In genomic region chr8:93653913-93654705, GRCm38 (mm10) we compare ENCODE assay signal across 17 mouse cellular contexts.
A peak's percentile ranks its signal among the peaks of the same experiment; 100 is the strongest.
DNase-seq lines count a peak whose midpoint lies in the region; ATAC-seq and TF ChIP-seq lines count a peak whose summit lies in the region.
"Had no signal": no experiment of that assay in that cellular context is flagged by ENCODE, and none has a peak within 500 bp of the region (broad histone marks: within the 10 kb centered on the region; RNA-seq: fewer than 3 reads in every experiment).

No protein-coding gene starts in this region.

- intact Hi-C loops in heart, postnatal 25 days (cut with DNase I): no loop called here

- H3K36me3 ChIP-seq in forebrain, postnatal 0 days (ENCODE audit: insufficient read depth): no peaks in the 10 kb centered on the region
- no peaks in the 10 kb centered on the region for H3K36me3 ChIP-seq in forebrain, embryonic 14.5 days (ENCODE audit: control insufficient read depth, insufficient read depth, low read length)
- H3K36me3 ChIP-seq in liver, embryonic 12.5 days: no peaks in the 10 kb centered on the region
- H3K36me3 ChIP-seq: embryonic facial prominence, embryonic 12.5 days; forebrain, embryonic 10.5 days; liver, embryonic 13.5 days had no signal

- WGBS in forebrain, postnatal 0 days: 66% methylated on average over 14 of the region's 14 CpGs
- 73% methylated on average over 14 of the region's 14 CpGs for WGBS in forebrain, embryonic 14.5 days
- 66% methylated on average over 14 of the region's 14 CpGs for WGBS in liver, embryonic 12.5 days (ENCODE audit: insufficient replicate concordance)

- no peaks in the 10 kb centered on the region for H3K4me1 ChIP-seq in forebrain, postnatal 0 days (ENCODE audit: insufficient read depth)
- H3K4me1 ChIP-seq in forebrain, embryonic 14.5 days (ENCODE audit: control insufficient read depth, insufficient read depth, low read length): no peaks in the 10 kb centered on the region
- no peaks in the 10 kb centered on the region for H3K4me1 ChIP-seq in liver, embryonic 12.5 days
- H3K4me1 ChIP-seq: embryonic facial prominence, embryonic 12.5 days; forebrain, embryonic 10.5 days; liver, embryonic 13.5 days had no signal

- no peaks in the 10 kb centered on the region for H3K27me3 ChIP-seq in forebrain, postnatal 0 days (ENCODE audit: insufficient read depth, low read length)
- no peaks in the 10 kb centered on the region for H3K27me3 ChIP-seq in forebrain, embryonic 14.5 days (replicated peaks; ENCODE audit: control insufficient read depth, insufficient read depth, low read length)
- H3K27me3 ChIP-seq in liver, embryonic 12.5 days (replicated peaks): no peaks in the 10 kb centered on the region
- H3K27me3 ChIP-seq: CH12.LX; embryonic facial prominence, embryonic 12.5 days; liver, embryonic 13.5 days had no signal

- H3K9ac ChIP-seq in forebrain, postnatal 0 days: no peak overlapping the region
- H3K9ac ChIP-seq in forebrain, embryonic 14.5 days (ENCODE audit: low read length): no peak overlapping the region
- H3K9ac ChIP-seq in liver, embryonic 12.5 days: no peak overlapping the region
- H3K9ac ChIP-seq: embryonic facial prominence, embryonic 12.5 days; liver, embryonic 13.5 days had no signal

- H3K4me2 ChIP-seq in forebrain, postnatal 0 days (ENCODE audit: low read depth): no peak overlapping the region
- no peak overlapping the region for H3K4me2 ChIP-seq in forebrain, embryonic 14.5 days (ENCODE audit: low read length)
- H3K4me2 ChIP-seq in liver, embryonic 12.5 days: no peak overlapping the region
- H3K4me2 ChIP-seq: embryonic facial prominence, embryonic 12.5 days; liver, embryonic 13.5 days had no signal

- DNase-seq in forebrain, postnatal 0 days: no peak
- no peak for DNase-seq in forebrain, embryonic 14.5 days (ENCODE audit: low spot score)
- DNase-seq in cerebellum, postnatal 10 days: peak; percentile 94 to 95
- peak; percentile 10 to 84 for DNase-seq in left cerebral cortex, adult 8-10 months (ENCODE audit: low spot score in 2 of 2)
- peak; percentile 69 for DNase-seq in right cerebral cortex, postnatal 25 days
- DNase-seq in heart, postnatal 25 days (ENCODE audit: low spot score): no peak
- DNase-seq: heart, adult 18-20 months; kidney, adult 2 months; liver, embryonic 13.5 days; thymus, postnatal 36 days had no signal

- ATAC-seq in forebrain, postnatal 0 days: peak; percentile 61
- no peak for ATAC-seq in forebrain, embryonic 14.5 days
- ATAC-seq in erythroblast, adult 5-6 weeks (replicated peaks; ENCODE audit: low FRiP score, poor library complexity, severe bottlenecking): no peak
- ATAC-seq in liver, embryonic 12.5 days: no peak
- ATAC-seq: hindbrain, embryonic 16.5 days; midbrain, embryonic 16.5 days had no signal

- TF ChIP-seq CTCF in forebrain, postnatal 0 days (IDR thresholded peaks at IDR 0.05; ENCODE audit: low read depth): no peak

- no peak overlapping the region for H3K27ac ChIP-seq in forebrain, postnatal 0 days (ENCODE audit: low read depth, low read length)
- H3K27ac ChIP-seq in forebrain, embryonic 14.5 days (ENCODE audit: low read depth, low read length): no peak overlapping the region
- no peak overlapping the region for H3K27ac ChIP-seq in liver, embryonic 12.5 days
- H3K27ac ChIP-seq: embryonic facial prominence, embryonic 12.5 days; forebrain, embryonic 10.5 days; liver, embryonic 13.5 days had no signal

- no peaks in the 10 kb centered on the region for H3K9me3 ChIP-seq in forebrain, postnatal 0 days (ENCODE audit: low read length)
- peaks cover 4% of the 10 kb centered on the region; the same call in 1 of the 2 replicates for H3K9me3 ChIP-seq in forebrain, embryonic 14.5 days (replicated peaks; ENCODE audit: control insufficient read depth, low read length)
- H3K9me3 ChIP-seq in liver, embryonic 12.5 days (replicated peaks): no peaks in the 10 kb centered on the region
- H3K9me3 ChIP-seq: embryonic facial prominence, embryonic 12.5 days; forebrain, embryonic 10.5 days; liver, embryonic 13.5 days had no signal

- H3K4me3 ChIP-seq in forebrain, postnatal 0 days (ENCODE audit: low read depth, low read length): no peak overlapping the region
- H3K4me3 ChIP-seq in forebrain, embryonic 14.5 days (ENCODE audit: low read depth, low read length): no peak overlapping the region
- H3K4me3 ChIP-seq in liver, embryonic 12.5 days: no peak overlapping the region
- H3K4me3 ChIP-seq: embryonic facial prominence, embryonic 12.5 days; forebrain, embryonic 10.5 days; liver, embryonic 13.5 days had no signal

Comparison
In these comparisons a context has a peak if more than half of its experiments do, and no peak if none do; other contexts are left out.
1. DNase-seq: peak in cerebellum, postnatal 10 days (2 of 2), left cerebral cortex, adult 8-10 months (2 of 2) and right cerebral cortex, postnatal 25 days (single experiment); none in forebrain, postnatal 0 days (single experiment), forebrain, embryonic 14.5 days (single experiment) and heart, postnatal 25 days (single experiment).